Mouse (Mus musculus) hindbrain, embryonic 12.5 days (tissue): ENCODE results near the gene Spag16. TPM values are rescaled to one million over a fixed set of nuclear protein-coding genes. Genes with fewer than 3 reads are reported as not detected.

Experiments
- ATAC-seq: fragments of 200-750 bp; cut with Nextera tagmentation; 2 replicates; pipeline ENCODE4 v1.8.0; 2017; ENCODE audit warnings: moderate TSS enrichment; ENCODE audit not compliant: low FRiP score
- H3K27ac ChIP-seq: fragments of 300-500 bp; sonication (generic); 2 replicates; pipeline ENCODE4 v1.5.1; 2016; ENCODE audit warnings: mild to moderate bottlenecking
- H3K27me3 ChIP-seq: fragments of 300-500 bp; sonication (generic); 2 replicates; pipeline ENCODE4 v1.6.1; 2016; ENCODE audit warnings: mild to moderate bottlenecking
- H3K36me3 ChIP-seq: fragments of 300-500 bp; sonication (generic); 2 replicates; pipeline ENCODE4 v1.6.1; 2016; ENCODE audit warnings: mild to moderate bottlenecking
- H3K4me1 ChIP-seq: fragments of 300-500 bp; sonication (generic); 2 replicates; pipeline ENCODE4 v1.6.1; 2016
- H3K4me2 ChIP-seq: fragments of 300-500 bp; sonication (generic); replicated peaks from 2 replicates; pipeline ENCODE4 v1.6.1; 2016; ENCODE audit warnings: mild to moderate bottlenecking
- H3K4me3 ChIP-seq: fragments of 300-500 bp; sonication (generic); 2 replicates; pipeline ENCODE4 v1.5.1; 2016; ENCODE audit warnings: mild to moderate bottlenecking
- H3K9ac ChIP-seq: fragments of 300-500 bp; sonication (generic); 2 replicates; pipeline ENCODE4 v1.6.1; 2016; ENCODE audit warnings: mild to moderate bottlenecking, moderate library complexity
- H3K9me3 ChIP-seq: fragments of 300-500 bp; sonication (generic); replicated peaks from 2 replicates; pipeline ENCODE4 v1.6.1; 2016; ENCODE audit warnings: mild to moderate bottlenecking
- WGBS: fragments of 180-500 bp; shearing (Covaris S2); methylation state at CpG from one replicate; pipeline ENCODE4 v1.1.7; 2016; 5-methylcytosine and 5-hydroxymethylcytosine counted together
- polyA plus RNA-seq: library from polyadenylated mRNA; unstranded; fragments of >200 nt; fragmentation: Nextera tagmentation; extraction: Ambion mirVana; gene quantifications from 2 replicates; pipeline ENCODE4 v1.2.1, GENCODE M21; 2016

The Spag16 gene
- polyA plus RNA-seq, 1 experiment from 2014 or later: 2.5 TPM

GRCm38 (mm10) chr1:70624803-70625460 is 798.2 kb downstream of the Spag16 start:
- Histone ChIP-seq H3K9ac (no peak overlapping the region), H3K27ac (no peak overlapping the region), H3K4me2 (no peak overlapping the region), H3K4me1 (no peaks in the 10 kb centered on the region), H3K9me3 (no peaks in the 10 kb centered on the region), H3K27me3 (no peaks in the 10 kb centered on the region), H3K36me3 (no peaks in the 10 kb centered on the region), H3K4me3 (no peak overlapping the region)
- ATAC-seq: peak; percentile 56; the same call in 1 of the 2 replicates
- 19% methylated on average over 5 of the region's 5 CpGs for WGBS

DNA sequence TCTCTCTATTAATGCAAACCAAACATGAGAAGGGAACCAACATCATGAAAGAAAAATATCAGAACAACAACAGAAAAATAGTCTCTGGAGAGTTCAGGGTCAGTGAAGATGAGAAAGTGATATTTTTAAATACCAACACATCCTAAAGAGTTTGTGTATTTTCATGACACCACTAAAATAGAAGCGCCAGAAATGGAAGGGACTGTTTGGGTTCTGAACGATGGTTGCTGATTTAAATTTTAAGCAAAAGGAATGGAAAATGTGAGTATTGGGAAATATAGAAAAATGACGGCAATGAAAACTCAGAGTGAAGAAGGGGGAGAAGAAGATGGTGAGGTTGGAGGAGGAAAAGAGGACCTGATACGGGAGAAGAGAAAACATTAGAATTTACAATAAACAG is 825.9 kb downstream of the Spag16 start:
- H3K4me2 ChIP-seq: no peak overlapping the region
- no peak overlapping the region for H3K4me3 ChIP-seq
- no peaks in the 10 kb centered on the region for H3K27me3 ChIP-seq
- H3K36me3 ChIP-seq: no peaks in the 10 kb centered on the region
- H3K27ac ChIP-seq: no peak overlapping the region
- no peaks in the 10 kb centered on the region for H3K4me1 ChIP-seq
- H3K9me3 ChIP-seq: no peaks in the 10 kb centered on the region
- no peak overlapping the region for H3K9ac ChIP-seq
- no peak for ATAC-seq
- 93% methylated on average over 4 of the region's 4 CpGs for WGBS

DNA sequence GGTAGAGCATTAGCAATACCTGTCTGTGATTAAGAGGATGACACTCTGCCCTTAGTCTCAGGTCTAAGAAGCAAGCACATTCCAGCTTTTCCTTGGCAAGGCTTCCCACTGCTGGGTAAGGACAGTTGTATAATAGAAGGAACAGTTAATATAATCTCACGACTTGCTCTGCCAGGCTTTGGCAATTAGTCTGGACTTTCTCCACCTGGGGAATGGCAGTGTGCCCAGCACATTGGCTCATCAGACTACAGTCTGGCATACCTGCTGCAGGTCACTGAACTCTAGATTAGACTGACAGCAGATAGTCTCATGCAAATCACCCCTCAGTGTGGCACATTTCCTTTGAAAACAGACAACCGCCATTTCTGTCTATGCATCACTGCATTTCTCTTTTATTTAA is 865.8 kb downstream of the Spag16 start:
- Histone ChIP-seq H3K27ac (no peak overlapping the region), H3K4me1 (no peaks in the 10 kb centered on the region), H3K4me2 (no peak overlapping the region), H3K36me3 (no peaks in the 10 kb centered on the region), H3K9ac (no peak overlapping the region), H3K9me3 (no peaks in the 10 kb centered on the region), H3K4me3 (no peak overlapping the region), H3K27me3 (no peaks in the 10 kb centered on the region)
- 89% methylated on average over 2 of the region's 2 CpGs for WGBS
- no peak for ATAC-seq

DNA sequence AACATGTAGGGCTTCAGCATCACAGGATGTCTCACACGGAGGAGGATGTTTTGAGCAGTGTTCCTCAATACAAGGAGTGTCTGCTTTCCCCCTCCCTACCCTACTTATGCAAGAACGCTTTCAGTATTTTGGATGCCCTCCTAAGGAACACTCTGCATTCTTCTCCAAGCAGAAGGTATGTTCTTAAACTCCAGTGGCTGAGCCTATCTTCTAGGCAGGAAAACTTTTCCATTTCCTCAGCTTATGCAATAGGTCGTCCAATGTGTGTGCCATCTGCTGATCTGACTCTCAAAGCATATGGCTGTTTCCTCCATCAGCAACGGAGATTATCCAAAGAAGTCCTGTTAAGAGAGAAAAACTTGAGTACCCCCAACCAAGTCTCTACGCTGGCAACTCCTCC is 873.5 kb downstream of the Spag16 start:
- no peak overlapping the region for H3K27ac ChIP-seq
- no peaks in the 10 kb centered on the region for H3K4me1 ChIP-seq
- H3K4me2 ChIP-seq: no peak overlapping the region
- H3K9ac ChIP-seq: no peak overlapping the region
- H3K9me3 ChIP-seq: no peaks in the 10 kb centered on the region
- WGBS: 83% methylated on average over 5 of the region's 5 CpGs
- ATAC-seq: no peak
- no peaks in the 10 kb centered on the region for H3K27me3 ChIP-seq
- H3K36me3 ChIP-seq: no peaks in the 10 kb centered on the region
- no peak overlapping the region for H3K4me3 ChIP-seq

DNA sequence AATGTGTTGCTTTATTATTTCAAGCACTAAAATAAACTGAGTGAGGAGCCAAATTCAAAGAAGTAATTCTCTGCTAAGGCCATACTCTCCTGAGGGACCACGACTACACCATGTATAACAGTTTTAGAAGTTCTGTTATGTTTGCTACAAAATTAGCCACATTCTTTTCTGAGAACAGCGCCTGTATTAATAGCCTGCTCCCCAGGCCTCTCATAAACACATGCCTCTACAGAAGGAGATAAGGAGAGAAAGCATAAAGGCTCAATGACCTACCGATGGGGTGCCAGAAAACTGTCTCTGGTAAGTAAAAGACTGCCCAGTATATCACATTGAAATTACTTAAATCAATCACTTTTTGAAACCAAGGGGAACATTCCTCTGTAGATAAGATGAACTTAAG is 877.2 kb downstream of the Spag16 start:
- no peaks in the 10 kb centered on the region for H3K36me3 ChIP-seq
- H3K9me3 ChIP-seq: no peaks in the 10 kb centered on the region
- H3K4me3 ChIP-seq: no peak overlapping the region
- ATAC-seq: no peak
- H3K27me3 ChIP-seq: no peaks in the 10 kb centered on the region
- WGBS: 76% methylated on average over 3 of the region's 3 CpGs
- no peak overlapping the region for H3K9ac ChIP-seq
- H3K4me2 ChIP-seq: no peak overlapping the region
- H3K27ac ChIP-seq: no peak overlapping the region
- no peaks in the 10 kb centered on the region for H3K4me1 ChIP-seq

DNA sequence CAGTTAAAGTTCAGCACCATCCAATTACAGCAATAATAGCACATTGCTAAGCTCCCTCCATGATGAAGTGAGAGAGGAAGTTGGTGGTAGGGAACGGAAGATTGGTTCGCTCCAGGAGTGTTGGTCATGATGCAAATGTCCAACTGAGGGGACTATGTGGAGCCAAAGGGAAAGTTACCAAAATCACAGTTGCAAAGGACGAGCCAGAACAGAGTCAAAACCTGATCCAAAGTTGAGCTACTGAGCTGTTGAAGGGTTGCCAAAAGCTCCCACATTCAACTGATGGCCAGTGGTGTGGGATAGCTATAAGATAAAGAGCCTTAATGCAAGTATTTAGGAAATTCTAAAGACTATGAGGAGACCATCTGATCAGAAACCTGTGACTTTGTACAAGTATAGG is 879.1 kb downstream of the Spag16 start:
- no peak for ATAC-seq
- no peaks in the 10 kb centered on the region for H3K36me3 ChIP-seq
- no peak overlapping the region for H3K4me2 ChIP-seq
- H3K27ac ChIP-seq: no peak overlapping the region
- no peaks in the 10 kb centered on the region for H3K9me3 ChIP-seq
- 82% methylated on average over 3 of the region's 3 CpGs for WGBS
- no peak overlapping the region for H3K9ac ChIP-seq
- no peaks in the 10 kb centered on the region for H3K4me1 ChIP-seq
- no peak overlapping the region for H3K4me3 ChIP-seq
- H3K27me3 ChIP-seq: no peaks in the 10 kb centered on the region

DNA sequence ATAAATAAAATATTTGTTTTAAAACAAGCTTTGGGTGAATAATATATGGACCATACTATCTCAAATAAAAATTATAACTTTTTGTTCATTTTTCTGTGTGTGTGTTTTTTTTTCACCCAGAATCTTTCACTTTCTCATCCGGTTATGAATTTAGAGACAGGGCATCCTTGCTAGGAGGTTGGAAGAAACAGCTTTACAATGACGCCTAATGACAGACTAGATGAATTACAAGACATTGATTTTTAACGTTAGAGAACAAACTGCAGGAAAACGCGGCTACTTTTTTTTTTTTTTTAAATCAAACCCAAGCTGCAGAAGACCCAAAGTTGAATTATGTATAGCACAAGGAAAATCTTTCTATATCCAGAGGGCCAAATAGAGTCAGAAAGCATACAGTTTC is 898.3 kb downstream of the Spag16 start:
- Histone ChIP-seq H3K9ac (no peak overlapping the region), H3K36me3 (no peaks in the 10 kb centered on the region), H3K4me1 (no peaks in the 10 kb centered on the region; the same call in 1 of the 2 replicates), H3K4me3 (peak overlapping the region; percentile 23; the same call in 1 of the 2 replicates), H3K9me3 (no peaks in the 10 kb centered on the region), H3K27ac (no peak overlapping the region), H3K27me3 (no peaks in the 10 kb centered on the region), H3K4me2 (peak overlapping the region; percentile 47)
- 59% methylated on average over 5 of the region's 5 CpGs for WGBS
- no peak for ATAC-seq

- Histone ChIP-seq H3K4me2 (peak within 1 kb of the TSS; percentile 47), H3K27me3 (no peaks in the 10 kb centered on the region), H3K4me3 (peak within 1 kb of the TSS; percentile 23), H3K4me1 (no peaks in the 10 kb centered on the region; the same call in 1 of the 2 replicates), H3K27ac (no peak within 1 kb of the TSS; the same call in 1 of the 2 replicates), H3K36me3 (no peaks in the 10 kb centered on the region), H3K9ac (no peak within 1 kb of the TSS), H3K9me3 (no peaks in the 10 kb centered on the region)
- peak; percentile 80 for ATAC-seq
- WGBS: 9% methylated on average over 13 of the region's 13 CpGs
These were observed 898.9 kb downstream of the Spag16 start, which contains the start of gene Vwc2l for GRCm38 (mm10) chr1:70725655-70726066. Gene Vwc2l (plus strand): TSS chr1:70725715.

Other genes with a start within 250 kb of the Spag16 start
- 4.0 and 6.2 TPM in 2 replicates for gene Ikzf2, start 139.7 kb upstream of the Spag16 start, polyA plus RNA-seq